Mouse (Mus musculus) liver, embryonic 14.5 days (tissue): ENCODE data around the gene Pdlim4. TPM values are rescaled to one million over a fixed set of nuclear protein-coding genes. Genes with fewer than 3 reads are reported as not detected.

Source experiments
- ATAC-seq: fragments of 200-750 bp; cut with Nextera tagmentation; 2 replicates; pipeline ENCODE4 v1.8.0; 2017; ENCODE audit warnings: moderate number of reproducible peaks, mild to moderate bottlenecking, moderate library complexity; ENCODE audit not compliant: insufficient read depth
- DNase-seq, 3 experiments: peaks; one replicate each; pipeline ENCODE4 v3.0.0-alpha.2; 2012 to 2013; ENCODE audit warnings: low read depth in 3 of 3, low spot score in 3 of 3
- H3K27ac ChIP-seq: fragments of 300-500 bp; sonication (generic); 2 replicates; pipeline ENCODE4 v1.5.1; 2014; ENCODE audit warnings: moderate library complexity, mild to moderate bottlenecking, control low read depth, inconsistent platforms
- H3K27me3 ChIP-seq: fragments of 300-500 bp; sonication (generic); 2 replicates; pipeline ENCODE4 v1.6.1; 2014; ENCODE audit warnings: mild to moderate bottlenecking, low read length, moderate library complexity; ENCODE audit not compliant: control insufficient read depth, insufficient read depth
- H3K36me3 ChIP-seq: fragments of 300-500 bp; sonication (generic); replicated peaks from 2 replicates; pipeline ENCODE4 v1.6.1; 2014; ENCODE audit warnings: low read depth; ENCODE audit not compliant: control insufficient read depth, insufficient read depth
- H3K4me1 ChIP-seq, 2 experiments: fragments of 200-500 bp in 1 of 2; fragments of 300-500 bp in 1 of 2; sonication (generic) in 1 of 2; replicated peaks; 2 replicates each; pipeline ENCODE4 v1.6.1; 2012 to 2014; ENCODE audit warnings: antibody characterized with exemption in 1 of 2, inconsistent platforms in 1 of 2, low read length in 1 of 2; ENCODE audit not compliant: control insufficient read depth in 2 of 2, insufficient read depth in 2 of 2
- H3K4me2 ChIP-seq: fragments of 300-500 bp; sonication (generic); 2 replicates; pipeline ENCODE4 v1.6.1; 2014; ENCODE audit warnings: low read depth, mild to moderate bottlenecking, control low read depth, moderate library complexity
- H3K4me3 ChIP-seq, 2 experiments: fragments of 200-500 bp in 1 of 2; fragments of 300-500 bp in 1 of 2; sonication (generic) in 1 of 2; 2 replicates each; pipeline ENCODE4 v1.5.1; 2012 to 2014; ENCODE audit warnings: low read depth in 2 of 2, low read length in 2 of 2, mild to moderate bottlenecking in 2 of 2, control low read depth in 1 of 2, inconsistent platforms in 1 of 2, moderate library complexity in 1 of 2; ENCODE audit not compliant: insufficient read depth in 1 of 2
- H3K9ac ChIP-seq: fragments of 300-500 bp; sonication (generic); replicated peaks from 2 replicates; pipeline ENCODE4 v1.6.1; 2014; ENCODE audit warnings: mild to moderate bottlenecking, control low read depth, moderate library complexity
- H3K9me3 ChIP-seq: fragments of 300-500 bp; sonication (generic); 2 replicates; pipeline ENCODE4 v1.6.1; 2016; ENCODE audit warnings: low read length, mixed read lengths; ENCODE audit not compliant: control insufficient read depth
- CTCF ChIP-seq: IDR thresholded peaks from 2 replicates; pipeline ENCODE4 v1.5.1; 2016; ENCODE audit warnings: antibody characterized with exemption, low read depth, control low read depth
- EP300 ChIP-seq: IDR thresholded peaks from 2 replicates; pipeline ENCODE4 v1.6.1; 2016; ENCODE audit warnings: antibody characterized with exemption, low read depth
- WGBS: fragments of 180-500 bp; shearing (Covaris S2); extraction: QIAGEN DNeasy Blood & Tissue Kit; methylation state at CpG from one replicate; pipeline ENCODE4 v1.1.7; 2014; ENCODE audit not compliant: insufficient replicate concordance; 5-methylcytosine and 5-hydroxymethylcytosine counted together
- polyA plus RNA-seq, 2 experiments: library from polyadenylated mRNA; depleted of rRNA in 1 of 2; stranded (reverse) in 1 of 2; unstranded in 1 of 2; fragments of >200 nt; fragmentation: Nextera tagmentation in 1 of 2; extraction: Ambion mirVana in 1 of 2; gene quantifications; 2 replicates each; pipeline versions ENCODE4 v1.2.1 to v1.2.3; 2012 to 2014

Pdlim4 gene
- polyA plus RNA-seq, 2 experiments = 2.1 to 2.4 TPM

GRCm38 (mm10) chr11:54114746-54115145, 45.9 kb upstream of the Pdlim4 start:
- Histone ChIP-seq H3K36me3 (no peaks in the 10 kb centered on the region), H3K9ac (no peak overlapping the region), H3K4me1 (peaks cover 0 to 4% of the 10 kb centered on the region in 2 experiments; a peak in 2 of 4 replicates), H3K9me3 (no peaks in the 10 kb centered on the region), H3K27ac (no peak overlapping the region), H3K4me3 (no peak overlapping the region), H3K27me3 (no peaks in the 10 kb centered on the region), H3K4me2 (no peak overlapping the region)
- ATAC-seq = no peak
- WGBS = 73% methylated on average over 3 of the region's 3 CpGs
- DNase-seq = no peak
- TF ChIP-seq CTCF (no peak), EP300 (no peak)

GRCm38 (mm10) chr11:54113352-54113751, 44.5 kb upstream of the Pdlim4 start:
- TF ChIP-seq EP300 = no peak
- TF ChIP-seq CTCF = no peak
- Histone ChIP-seq H3K27ac (no peak overlapping the region), H3K4me1 (peaks cover 0 to 4% of the 10 kb centered on the region in 2 experiments; a peak in 2 of 4 replicates), H3K4me3 (no peak overlapping the region), H3K9me3 (no peaks in the 10 kb centered on the region), H3K4me2 (peak overlapping the region; percentile 31; the same call in 1 of the 2 replicates), H3K27me3 (no peaks in the 10 kb centered on the region), H3K36me3 (no peaks in the 10 kb centered on the region), H3K9ac (no peak overlapping the region)
- no peak for ATAC-seq
- 31% methylated on average over 4 of the region's 4 CpGs for WGBS
- no peak for DNase-seq

GRCm38 (mm10) chr11:54112920-54113319, 44.1 kb upstream of the Pdlim4 start:
- no peak for TF ChIP-seq CTCF
- TF ChIP-seq EP300 = no peak
- H3K4me3 ChIP-seq = no peak overlapping the region
- H3K27ac ChIP-seq = no peak overlapping the region
- no peak overlapping the region for H3K9ac ChIP-seq
- ATAC-seq = peak; percentile 89
- 1% methylated on average over 10 of the region's 10 CpGs for WGBS
- no peaks in the 10 kb centered on the region for H3K27me3 ChIP-seq
- no peaks in the 10 kb centered on the region for H3K36me3 ChIP-seq
- H3K9me3 ChIP-seq = no peaks in the 10 kb centered on the region
- peaks cover 0 to 4% of the 10 kb centered on the region in 2 experiments; a peak in 2 of 4 replicates for H3K4me1 ChIP-seq
- H3K4me2 ChIP-seq = peak overlapping the region; percentile 31; the same call in 1 of the 2 replicates
- DNase-seq = peak; percentile 36 to 50 (median 41)

DNA sequence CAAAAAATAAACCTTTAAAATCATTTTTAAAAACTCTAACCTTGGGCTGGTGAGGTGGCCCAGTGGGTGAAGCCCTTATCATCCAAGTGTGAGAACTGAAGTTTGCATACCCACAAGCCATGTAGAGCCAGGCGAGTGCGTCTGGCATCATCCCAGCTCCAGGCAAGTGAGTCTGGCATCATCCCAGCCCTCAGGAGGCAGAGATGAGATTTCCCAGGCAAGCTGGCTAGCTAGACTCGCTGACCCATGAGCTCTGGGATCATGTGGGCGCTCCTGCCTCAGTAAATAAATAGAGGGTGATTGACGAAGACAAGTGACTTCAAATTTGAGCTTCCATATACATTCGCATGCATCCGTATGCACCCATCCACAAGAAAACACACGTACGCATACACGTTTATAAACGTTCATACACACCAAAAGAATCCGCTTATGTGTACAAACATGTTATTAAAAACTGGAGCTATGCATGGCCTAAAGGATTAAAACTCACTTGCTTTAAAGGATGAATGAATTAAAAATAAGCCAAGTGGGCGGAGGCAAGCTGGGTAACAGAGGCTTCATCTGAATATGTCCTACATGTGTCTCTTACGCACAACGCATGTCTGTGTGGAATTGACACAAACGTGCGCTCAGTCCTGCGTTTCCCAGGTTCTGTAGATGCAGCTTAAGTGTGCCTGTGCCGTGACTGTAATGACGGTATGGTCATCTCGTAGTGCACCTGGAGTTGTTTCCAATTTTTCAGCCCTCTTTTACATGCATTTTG, 43.3 kb upstream of the Pdlim4 start:
- Histone ChIP-seq H3K9ac (no peak overlapping the region), H3K4me3 (no peak overlapping the region), H3K4me1 (peaks cover 0 to 4% of the 10 kb centered on the region in 2 experiments; a peak in 2 of 4 replicates), H3K36me3 (no peaks in the 10 kb centered on the region), H3K27ac (no peak overlapping the region), H3K27me3 (no peaks in the 10 kb centered on the region), H3K9me3 (no peaks in the 10 kb centered on the region), H3K4me2 (peak overlapping the region; percentile 8; the same call in 1 of the 2 replicates)
- DNase-seq (no peak), ATAC-seq (no peak)
- 72% methylated on average over 21 of the region's 21 CpGs for WGBS
- no peak for TF ChIP-seq CTCF
- TF ChIP-seq EP300 = no peak

DNA sequence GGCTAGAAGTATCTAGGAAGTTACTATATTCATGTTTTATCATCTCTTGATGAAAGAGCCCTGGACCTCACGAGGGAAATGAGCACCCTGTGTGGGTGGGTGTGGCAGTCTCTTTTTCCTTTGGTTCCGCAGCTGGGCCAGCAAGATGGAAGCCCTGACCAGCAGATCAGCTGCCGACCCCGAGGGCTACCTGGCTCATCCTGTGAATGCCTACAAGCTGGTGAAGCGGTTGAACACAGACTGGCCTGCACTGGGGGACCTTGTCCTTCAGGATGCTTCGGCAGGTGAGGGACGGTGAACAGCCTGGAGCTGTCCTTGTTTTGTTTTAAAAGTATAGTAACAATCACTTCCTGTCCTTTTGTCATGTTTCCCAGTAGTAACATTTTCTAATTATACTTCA, 42.5 kb upstream of the Pdlim4 start:
- H3K9me3 ChIP-seq = no peaks in the 10 kb centered on the region
- no peak overlapping the region for H3K9ac ChIP-seq
- no peak overlapping the region for H3K4me3 ChIP-seq
- WGBS = 64% methylated on average over 7 of the region's 7 CpGs
- H3K27ac ChIP-seq = no peak overlapping the region
- H3K4me2 ChIP-seq = no peak overlapping the region
- ATAC-seq (no peak), DNase-seq (no peak)
- TF ChIP-seq CTCF (no peak), EP300 (no peak)
- no peaks in the 10 kb centered on the region for H3K27me3 ChIP-seq
- peaks cover 0 to 4% of the 10 kb centered on the region in 2 experiments; a peak in 2 of 4 replicates for H3K4me1 ChIP-seq
- no peaks in the 10 kb centered on the region for H3K36me3 ChIP-seq
